Mouse (Mus musculus) kidney, postnatal 0 days (tissue): Measurements from ENCODE around the gene Slc25a10. TPM values are rescaled to one million over a fixed set of nuclear protein-coding genes. Genes with fewer than 3 reads are reported as not detected.

ENCODE experiments used
- ATAC-seq: fragments of 200-750 bp; cut with Nextera tagmentation; replicated peaks from 2 replicates; pipeline ENCODE4 v1.8.0; 2017; ENCODE audit warnings: low read depth, moderate number of reproducible peaks, moderate TSS enrichment, moderate library complexity; ENCODE audit not compliant: low FRiP score
- DNase-seq: peaks from one replicate; pipeline ENCODE4 v3.0.0-alpha.2; 2016; ENCODE audit warnings: low spot score
- H3K27ac ChIP-seq: fragments of 300-500 bp; sonication (generic); 2 replicates; pipeline ENCODE4 v1.5.1; 2014; ENCODE audit warnings: mild to moderate bottlenecking
- H3K27me3 ChIP-seq: fragments of 300-500 bp; sonication (generic); 2 replicates; pipeline ENCODE4 v1.6.1; 2014; ENCODE audit warnings: low read length, mixed read lengths; ENCODE audit not compliant: insufficient read depth
- H3K36me3 ChIP-seq: fragments of 300-500 bp; sonication (generic); 2 replicates; pipeline ENCODE4 v1.6.1; 2014; ENCODE audit warnings: low read length, mixed read lengths; ENCODE audit not compliant: insufficient read depth
- H3K4me1 ChIP-seq: fragments of 300-500 bp; sonication (generic); replicated peaks from 2 replicates; pipeline ENCODE4 v1.6.1; 2014; ENCODE audit warnings: antibody characterized with exemption, low read length, mixed read lengths; ENCODE audit not compliant: insufficient read depth
- H3K4me2 ChIP-seq: fragments of 300-500 bp; sonication (generic); 2 replicates; pipeline ENCODE4 v1.6.1; 2014; ENCODE audit warnings: mild to moderate bottlenecking, low read length, moderate library complexity, mixed read lengths
- H3K4me3 ChIP-seq: fragments of 300-500 bp; sonication (generic); replicated peaks from 2 replicates; pipeline ENCODE4 v1.5.1; 2014; ENCODE audit warnings: low read depth, low read length
- H3K9ac ChIP-seq: fragments of 300-500 bp; sonication (generic); 2 replicates; pipeline ENCODE4 v1.6.1; 2014; ENCODE audit warnings: low read depth, low read length
- H3K9me3 ChIP-seq: fragments of 300-500 bp; sonication (generic); replicated peaks from 2 replicates; pipeline ENCODE4 v1.6.1; 2016; ENCODE audit warnings: low read length, inconsistent platforms, mixed read lengths
- CTCF ChIP-seq: IDR thresholded peaks from 2 replicates; pipeline ENCODE4 v1.5.1; 2016; ENCODE audit warnings: antibody characterized with exemption, low read depth, mild to moderate bottlenecking, moderate library complexity
- WGBS: fragments of 180-500 bp; shearing (Covaris S2); extraction: QIAGEN DNeasy Blood & Tissue Kit; methylation state at CpG from one replicate; pipeline ENCODE4 v1.1.7; 2014; 5-methylcytosine and 5-hydroxymethylcytosine counted together
- polyA plus RNA-seq: library from polyadenylated mRNA; unstranded; fragments of >200 nt; fragmentation: Nextera tagmentation; extraction: Ambion mirVana; gene quantifications from 2 replicates; pipeline ENCODE4 v1.2.1, GENCODE M21; 2015

Gene Slc25a10
- polyA plus RNA-seq, 1 experiment from 2014 or later, result 121 TPM

DNA sequence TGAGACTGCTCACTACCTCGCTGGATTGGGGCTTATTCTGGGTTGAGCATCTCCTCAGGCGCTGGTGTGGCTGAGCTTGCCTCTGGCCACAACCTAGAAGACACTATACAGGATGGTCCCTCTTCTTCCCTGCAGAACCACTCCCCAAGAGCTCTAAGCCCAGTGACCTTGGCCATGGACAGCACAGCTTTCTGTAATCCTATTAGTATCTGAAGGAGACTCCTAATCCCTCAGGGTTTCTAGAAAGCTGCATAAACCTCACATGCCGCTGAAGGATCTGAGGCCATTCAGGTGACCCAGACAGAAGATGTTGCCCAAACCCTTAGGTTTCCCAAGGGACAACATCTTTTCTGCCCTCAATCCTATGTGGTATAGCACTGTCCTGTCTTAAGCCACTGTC, 39.4 kb upstream of the Slc25a10 start:
- Histone ChIP-seq H3K27ac (no peak overlapping the region), H3K36me3 (no peaks in the 10 kb centered on the region), H3K4me3 (no peak overlapping the region), H3K27me3 (no peaks in the 10 kb centered on the region), H3K9me3 (no peaks in the 10 kb centered on the region), H3K4me1 (no peaks in the 10 kb centered on the region; the same call in 1 of the 2 replicates), H3K9ac (no peak overlapping the region), H3K4me2 (no peak overlapping the region)
- 54% methylated on average over 3 of the region's 3 CpGs for WGBS
- DNase-seq, result no peak
- no peak for ATAC-seq
- TF ChIP-seq CTCF, result no peak

GRCm38 (mm10) chr11:120453306-120453705, 38.3 kb upstream of the Slc25a10 start, which contains the start of gene Pde6g:
Gene Pde6g, minus strand, starts transcription at chr11:120453500.
- WGBS, result 83% methylated on average over 4 of the region's 4 CpGs

GRCm38 (mm10) chr11:120454965-120455364, 36.7 kb upstream of the Slc25a10 start:
- Histone ChIP-seq H3K9ac (no peak overlapping the region), H3K36me3 (0 out of 2 replicates have a peak, but pooled peaks cover 5% of the 10 kb centered on the region), H3K4me3 (no peak overlapping the region), H3K4me1 (peaks cover 6% of the 10 kb centered on the region), H3K27ac (no peak overlapping the region), H3K27me3 (no peaks in the 10 kb centered on the region), H3K9me3 (no peaks in the 10 kb centered on the region), H3K4me2 (no peak overlapping the region)
- ATAC-seq, result no peak
- DNase-seq, result no peak
- WGBS, result 90% methylated on average over 4 of the region's 4 CpGs
- TF ChIP-seq CTCF, result no peak

More at GRCm38 (mm10) chr11:120453306-120453705, 38.3 kb upstream of the Slc25a10 start, which contains the start of gene Pde6g:
- Histone ChIP-seq H3K27me3 (no peaks in the 10 kb centered on the region), H3K27ac (no peak within 1 kb of the TSS), H3K4me3 (no peak within 1 kb of the TSS), H3K4me2 (no peak within 1 kb of the TSS), H3K4me1 (no peaks in the 10 kb centered on the region; the same call in 1 of the 2 replicates), H3K36me3 (no peaks in the 10 kb centered on the region), H3K9ac (no peak within 1 kb of the TSS), H3K9me3 (no peaks in the 10 kb centered on the region)
- no peak for ATAC-seq
- no peak for TF ChIP-seq CTCF
- no peak for DNase-seq

DNA sequence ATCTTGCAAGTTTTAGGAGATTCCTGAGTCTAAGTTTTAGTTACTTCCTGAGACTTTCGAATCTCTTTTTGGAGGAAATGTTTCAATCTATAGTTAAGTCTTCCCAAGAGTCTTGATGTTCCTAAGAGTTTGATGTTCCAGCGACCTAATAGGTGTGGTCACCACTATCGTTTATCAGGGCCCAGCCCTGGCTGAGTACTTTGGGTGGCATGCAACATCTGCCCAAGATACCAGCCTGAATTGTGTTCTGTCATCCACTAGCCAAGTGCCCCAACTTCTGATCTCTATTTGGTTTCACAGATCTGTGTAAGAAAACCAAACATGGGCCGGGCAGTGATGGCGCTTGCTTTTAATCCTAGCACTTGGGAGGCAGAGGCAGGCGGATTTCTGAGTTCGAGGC, 36.2 kb upstream of the Slc25a10 start:
- Histone ChIP-seq H3K4me2 (no peak overlapping the region), H3K4me1 (peaks cover 6% of the 10 kb centered on the region), H3K36me3 (0 out of 2 replicates have a peak, but pooled peaks cover 6% of the 10 kb centered on the region), H3K9me3 (no peaks in the 10 kb centered on the region), H3K4me3 (no peak overlapping the region), H3K27me3 (no peaks in the 10 kb centered on the region), H3K27ac (no peak overlapping the region), H3K9ac (no peak overlapping the region)
- ATAC-seq (no peak), DNase-seq (no peak)
- 93% methylated on average over 7 of the region's 7 CpGs for WGBS
- TF ChIP-seq CTCF, result no peak

- TF ChIP-seq CTCF, result no peak
- peaks cover 6% of the 10 kb centered on the region for H3K4me1 ChIP-seq
These were observed 34.3 kb upstream of the Slc25a10 start for GRCm38 (mm10) chr11:120457370-120457769.

GRCm38 (mm10) chr11:120457772-120458751, 33.6 kb upstream of the Slc25a10 start, which contains the start of the genes Oxld1 and Ccdc137:
Gene Oxld1, minus strand, starts transcription at chr11:120458068.
Gene Ccdc137, plus strand, starts transcription at chr11:120458115.
- Histone ChIP-seq H3K4me3 (peak within 1 kb of the TSS; percentile 72), H3K27ac (peak within 1 kb of the TSS; percentile 69), H3K4me1 (peaks cover 6% of the 10 kb centered on the region), H3K9me3 (no peaks in the 10 kb centered on the region), H3K9ac (peak within 1 kb of the TSS; percentile 81), H3K27me3 (no peaks in the 10 kb centered on the region), H3K36me3 (peaks cover 19% of the 10 kb centered on the region), H3K4me2 (peak within 1 kb of the TSS; percentile 97)
- peak; percentile 78 for ATAC-seq
- DNase-seq, result peak; percentile 95
- TF ChIP-seq CTCF, result no peak
- 2% methylated on average over 62 of the region's 62 CpGs for WGBS

More at GRCm38 (mm10) chr11:120457370-120457769, 34.3 kb upstream of the Slc25a10 start:
- Histone ChIP-seq H3K36me3 (peaks cover 19% of the 10 kb centered on the region), H3K27me3 (no peaks in the 10 kb centered on the region), H3K9ac (peak overlapping the region; percentile 81), H3K4me2 (peak overlapping the region; percentile 97), H3K4me3 (peak overlapping the region; percentile 72), H3K27ac (peak overlapping the region; percentile 69), H3K9me3 (no peaks in the 10 kb centered on the region)
- WGBS, result 23% methylated on average over 14 of the region's 14 CpGs
- ATAC-seq, result no peak
- DNase-seq, result peak; percentile 12
